Mouse (Mus musculus) megakaryocyte, embryonic 14.5 days (primary cell): ENCODE data around the gene Gm49601. TPM values are rescaled to one million over a fixed set of nuclear protein-coding genes. Genes with fewer than 3 reads are reported as not detected.

ENCODE experiments used
- H3K27me3 ChIP-seq: replicated peaks from 2 replicates; pipeline ENCODE3; 2012; ENCODE audit warnings: inconsistent platforms
- H3K36me3 ChIP-seq: replicated peaks from 2 replicates; pipeline ENCODE3; 2012; ENCODE audit warnings: low read length, inconsistent platforms, mixed read lengths
- H3K4me1 ChIP-seq: 2 replicates; pipeline ENCODE4 v1.6.1; 2012; ENCODE audit warnings: inconsistent platforms
- H3K4me3 ChIP-seq: replicated peaks from 2 replicates; pipeline ENCODE3; 2012; ENCODE audit warnings: moderate library complexity, mild to moderate bottlenecking, inconsistent platforms
- H3K9me3 ChIP-seq: 2 replicates; pipeline ENCODE4 v1.6.1; 2012; ENCODE audit warnings: inconsistent platforms
- FLI1 ChIP-seq: IDR thresholded peaks from 2 replicates; pipeline ENCODE4 v1.6.1; 2012; ENCODE audit warnings: low read length, inconsistent platforms, mixed read lengths
- GATA1 ChIP-seq: IDR thresholded peaks from 3 replicates; pipeline ENCODE4 v1.6.1; 2012; ENCODE audit warnings: mixed read lengths, low read length, inconsistent platforms, borderline replicate concordance
- polyA plus RNA-seq: library from polyadenylated mRNA; stranded (reverse); fragments of >175 nt; gene quantifications from 2 replicates; pipeline ENCODE4 v1.2.3, GENCODE M21; 2012; ENCODE audit warnings: low replicate concordance; ENCODE audit not compliant: insufficient read depth

The Gm49601 gene
- polyA plus RNA-seq, 1 experiment, result 1.0 TPM

GRCm38 (mm10) chr16:18593930-18594329 lies 32.3 kb downstream of the Gm49601 start:
- H3K9me3 ChIP-seq, result no peaks in the 10 kb centered on the region
- TF ChIP-seq FLI1 (no peak), GATA1 (no peak)
- H3K4me1 ChIP-seq, result peaks cover 46% of the 10 kb centered on the region
- H3K36me3 ChIP-seq, result no peaks in the 10 kb centered on the region
- no peak overlapping the region for H3K4me3 ChIP-seq
- peaks cover 92% of the 10 kb centered on the region for H3K27me3 ChIP-seq

- peak overlapping the region; percentile 71 for H3K4me3 ChIP-seq
- peaks cover 50% of the 10 kb centered on the region for H3K4me1 ChIP-seq
- H3K27me3 ChIP-seq, result peaks cover 96% of the 10 kb centered on the region
- TF ChIP-seq GATA1, result no peak
- no peak for TF ChIP-seq FLI1
- no peaks in the 10 kb centered on the region; the same call in 1 of the 2 replicates for H3K9me3 ChIP-seq
- H3K36me3 ChIP-seq, result no peaks in the 10 kb centered on the region
Measured at GRCm38 (mm10) chr16:18591047-18592018, 34.9 kb downstream of the Gm49601 start.

- Histone ChIP-seq H3K36me3 (no peaks in the 10 kb centered on the region), H3K4me3 (peak within 1 kb of the TSS; percentile 91), H3K4me1 (peaks cover 63% of the 10 kb centered on the region), H3K9me3 (no peaks in the 10 kb centered on the region; the same call in 1 of the 2 replicates), H3K27me3 (peaks cover 97% of the 10 kb centered on the region)
- TF ChIP-seq GATA1, result no peak
- no peak for TF ChIP-seq FLI1
Measured at GRCm38 (mm10) chr16:18589804-18590790, 36.1 kb downstream of the Gm49601 start, which contains the start of gene Tbx1. Gene Tbx1 (minus strand): TSS chr16:18590671.

- H3K36me3 ChIP-seq, result no peaks in the 10 kb centered on the region
- no peaks in the 10 kb centered on the region; the same call in 1 of the 2 replicates for H3K9me3 ChIP-seq
- H3K4me3 ChIP-seq, result peak overlapping the region; percentile 91
- peaks cover 97% of the 10 kb centered on the region for H3K27me3 ChIP-seq
- H3K4me1 ChIP-seq, result peaks cover 63% of the 10 kb centered on the region
- no peak for TF ChIP-seq GATA1
- no peak for TF ChIP-seq FLI1
Measured at GRCm38 (mm10) chr16:18589080-18589621, 37.1 kb downstream of the Gm49601 start.

- peaks cover 97% of the 10 kb centered on the region for H3K27me3 ChIP-seq
- no peak for TF ChIP-seq FLI1
- no peak for TF ChIP-seq GATA1
- no peaks in the 10 kb centered on the region for H3K36me3 ChIP-seq
- peaks cover 63% of the 10 kb centered on the region for H3K4me1 ChIP-seq
- H3K9me3 ChIP-seq, result no peaks in the 10 kb centered on the region; the same call in 1 of the 2 replicates
- H3K4me3 ChIP-seq, result peak overlapping the region; percentile 65
Measured at GRCm38 (mm10) chr16:18588738-18589055, 37.5 kb downstream of the Gm49601 start.

GRCm38 (mm10) chr16:18587847-18588737 lies 38.1 kb downstream of the Gm49601 start:
- H3K9me3 ChIP-seq, result no peaks in the 10 kb centered on the region; the same call in 1 of the 2 replicates
- TF ChIP-seq FLI1 (no peak), GATA1 (no peak)
- H3K4me1 ChIP-seq, result peaks cover 63% of the 10 kb centered on the region
- H3K27me3 ChIP-seq, result peaks cover 97% of the 10 kb centered on the region
- H3K4me3 ChIP-seq, result peak overlapping the region; percentile 53
- H3K36me3 ChIP-seq, result no peaks in the 10 kb centered on the region

GRCm38 (mm10) chr16:18586906-18587546 lies 39.2 kb downstream of the Gm49601 start:
- no peak for TF ChIP-seq GATA1
- TF ChIP-seq FLI1, result no peak
- no peaks in the 10 kb centered on the region for H3K36me3 ChIP-seq
- peaks cover 73% of the 10 kb centered on the region for H3K4me1 ChIP-seq
- H3K4me3 ChIP-seq, result peak overlapping the region; percentile 83
- H3K27me3 ChIP-seq, result peaks cover 99% of the 10 kb centered on the region
- no peaks in the 10 kb centered on the region; the same call in 1 of the 2 replicates for H3K9me3 ChIP-seq
